Mouse (Mus musculus): ENCODE measurements around the gene Psmb4.
"Not testable (repeated sequence)": the region's sequence is repeated elsewhere in the genome, so short reads cannot be mapped to it uniquely, and the experiment has no call there.

Psmb4 gene

DNA sequence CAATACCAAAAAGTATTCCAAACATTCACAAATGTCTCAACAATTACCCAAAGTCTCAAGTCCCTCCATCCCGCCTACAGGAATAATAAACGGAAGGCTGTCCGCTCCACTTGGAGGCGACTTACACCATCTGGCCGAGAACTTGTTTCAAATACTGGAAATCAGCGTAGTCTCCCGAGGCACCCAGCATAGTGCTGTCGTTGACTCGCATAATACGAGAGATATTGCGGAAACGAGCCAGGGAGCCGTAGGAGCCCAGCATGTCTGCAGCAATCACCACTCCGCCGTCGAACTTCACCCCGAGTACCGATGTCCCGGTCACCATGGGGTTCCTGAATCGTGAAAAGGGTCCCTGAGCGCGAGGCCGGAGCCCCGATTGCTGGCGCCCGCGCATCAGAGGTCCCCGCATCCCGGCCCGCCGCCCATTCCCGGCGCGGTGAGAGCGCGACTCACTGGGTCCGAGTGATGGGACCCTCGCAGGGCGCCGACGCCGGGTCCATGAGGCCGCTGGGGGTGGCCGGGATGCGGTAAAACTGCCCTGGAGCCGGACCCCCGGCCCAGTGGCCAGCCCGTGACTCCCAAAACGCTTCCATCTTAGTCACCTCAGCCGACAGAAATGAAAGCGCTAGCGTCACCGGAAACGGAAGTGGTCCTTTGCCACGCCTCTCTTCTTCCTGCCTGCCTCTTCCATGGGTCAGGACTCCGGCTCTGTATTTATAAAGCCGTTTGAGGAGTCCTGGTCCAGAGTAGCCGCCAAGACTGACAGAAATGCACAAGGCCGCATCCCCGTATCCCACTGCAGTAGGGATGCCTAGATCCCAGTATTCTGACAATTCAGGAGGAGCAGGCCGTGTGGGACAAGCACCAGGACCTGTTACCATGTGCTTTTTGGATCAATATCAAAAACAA, at the start of gene Psmb4:
Gene Psmb4 (minus strand): TSS at position 646 of the 909 bp plus-strand sequence.
- peak; percentile 62 to 74 for DNase-seq

DNA sequence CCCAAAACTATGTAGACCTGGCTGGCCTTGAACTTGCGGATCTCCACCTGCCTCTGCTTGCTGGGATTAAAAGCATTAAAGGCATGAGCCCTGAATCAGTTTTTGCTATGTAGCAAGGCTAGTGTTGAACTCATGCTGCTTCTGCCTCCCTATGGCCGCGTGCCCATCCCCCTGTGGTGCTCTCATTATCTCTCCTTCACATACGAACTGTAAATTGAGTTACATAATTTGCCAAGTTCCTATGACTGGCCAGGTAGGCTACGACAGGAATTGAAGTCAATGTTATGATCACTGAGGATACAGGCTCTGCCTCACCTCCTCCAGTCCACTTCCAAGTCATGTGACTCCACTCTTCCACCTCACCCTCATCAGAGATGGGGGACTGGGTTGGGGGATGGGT, 49.4 kb upstream of the Psmb4 start:
- DNase-seq: not testable (repeated sequence)

DNA sequence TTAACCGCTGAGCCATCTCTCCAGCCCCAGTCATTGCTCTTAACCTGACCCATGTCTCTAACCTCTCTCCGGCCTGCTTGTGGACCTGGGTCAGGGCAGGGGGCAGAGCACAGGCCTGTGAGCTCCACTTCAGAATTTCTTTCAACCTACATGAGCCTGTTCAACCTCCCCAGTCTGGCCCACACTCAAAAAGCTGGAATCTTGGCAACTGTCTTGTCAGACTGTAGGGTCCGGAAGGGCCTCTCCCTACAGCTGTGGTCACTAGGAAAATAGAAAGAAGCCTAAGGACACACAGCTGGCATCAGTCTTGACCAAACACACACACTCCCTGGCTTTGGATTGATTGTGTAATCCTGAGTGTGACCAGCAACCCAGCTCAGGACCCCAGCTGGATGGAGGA, 48.6 kb upstream of the Psmb4 start:
- DNase-seq: not testable (repeated sequence)

DNA sequence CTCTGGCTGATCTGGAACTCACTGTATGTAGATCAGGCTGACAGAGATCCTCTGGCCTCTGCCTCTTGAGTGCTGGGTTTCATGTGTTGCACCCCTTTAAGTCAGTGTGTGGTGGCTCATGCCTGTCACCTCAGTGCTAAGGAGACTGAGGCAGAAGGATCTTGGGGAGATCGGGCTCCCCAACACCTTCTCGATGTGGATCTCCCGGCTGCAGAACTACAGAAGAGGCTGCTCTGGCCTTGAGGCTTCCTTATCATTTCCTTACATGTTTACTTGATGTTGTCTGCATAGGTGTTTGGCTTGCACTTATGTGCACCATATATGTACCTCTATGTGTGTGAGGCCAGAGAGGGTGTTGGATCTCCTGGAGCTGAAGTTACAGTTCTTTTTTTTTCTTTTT, 47.8 kb upstream of the Psmb4 start:
- DNase-seq: not testable (repeated sequence)

DNA sequence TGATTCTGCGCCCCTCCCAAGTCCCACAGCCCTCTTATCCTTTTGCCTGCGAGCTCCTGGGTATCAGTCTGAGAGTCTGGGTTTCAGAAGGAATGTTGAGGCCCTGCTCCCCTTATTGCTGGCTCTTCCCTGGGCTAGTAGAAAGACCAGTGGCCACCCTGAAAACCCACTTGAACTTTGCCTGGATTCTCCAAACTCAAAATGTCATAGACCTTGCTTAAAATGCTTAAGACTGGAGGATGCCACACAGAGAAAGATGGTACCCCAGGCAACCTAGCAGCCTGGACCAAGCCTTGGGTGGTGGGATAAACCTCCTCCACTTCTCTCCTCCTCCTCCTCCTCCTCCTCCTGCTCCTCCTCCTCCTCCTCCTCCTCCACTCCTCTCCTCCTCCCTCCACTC, 46.8 kb upstream of the Psmb4 start:
- not testable (repeated sequence) for DNase-seq

DNA sequence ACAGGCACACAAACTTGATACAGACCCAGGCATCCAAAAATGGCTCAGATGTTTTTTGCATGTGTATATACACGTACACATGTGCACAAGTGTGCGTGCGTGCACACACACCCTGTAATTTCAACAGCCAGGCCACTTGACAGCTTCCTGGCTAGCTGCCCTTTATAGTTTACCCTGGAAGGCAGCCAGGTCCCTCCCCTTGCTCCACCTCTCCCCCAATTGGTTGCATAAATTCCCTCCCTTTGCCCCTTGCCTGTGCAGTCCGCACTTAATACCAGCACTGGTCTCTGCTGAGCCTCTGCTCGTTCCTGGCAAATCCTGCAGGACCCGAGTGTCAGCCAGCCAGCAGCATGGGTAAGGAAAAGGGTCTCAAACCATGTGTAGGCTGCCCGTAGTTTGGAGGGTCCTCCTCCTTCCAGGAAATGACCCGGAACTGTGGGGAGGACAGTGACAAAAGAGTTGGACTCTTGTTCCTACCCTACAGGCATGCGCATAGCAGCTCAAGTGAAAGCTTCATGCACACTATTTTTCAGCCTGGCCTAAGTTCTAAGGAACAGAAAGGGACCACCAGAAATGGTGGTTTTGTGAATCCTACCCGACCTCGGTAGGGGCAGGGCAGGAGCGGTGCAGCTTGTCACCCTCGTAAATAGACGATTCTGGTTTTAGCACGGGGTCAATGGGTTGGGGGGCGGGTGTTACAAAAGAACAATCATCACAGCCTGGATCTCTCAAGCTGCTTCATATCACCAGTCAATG, 46.2 kb upstream of the Psmb4 start, which contains the start of gene Selenbp1:
Gene Selenbp1 (plus strand): TSS at position 248 of the 756 bp plus-strand sequence.
- peak; percentile 48 to 51 for DNase-seq

DNA sequence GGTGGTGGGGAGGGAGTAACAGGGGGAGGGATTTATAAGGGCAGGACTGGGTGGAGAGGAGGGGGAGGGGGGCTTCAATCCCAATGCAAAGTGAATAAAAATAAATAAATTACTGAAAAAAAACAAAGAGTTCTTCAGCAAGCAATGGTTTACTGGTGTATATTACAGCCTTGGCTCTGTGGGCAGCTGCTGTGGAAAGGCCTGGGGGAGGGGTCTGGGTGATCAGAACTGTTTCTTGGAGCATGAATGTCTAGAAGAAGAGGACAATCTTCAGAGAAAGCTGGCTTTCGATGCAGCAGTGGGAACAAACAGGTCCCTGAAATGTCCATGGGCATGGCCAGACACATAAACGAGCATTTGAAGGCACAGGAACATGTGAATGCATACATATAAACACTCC, 45.5 kb upstream of the Psmb4 start:
- DNase-seq: not testable (repeated sequence)

DNA sequence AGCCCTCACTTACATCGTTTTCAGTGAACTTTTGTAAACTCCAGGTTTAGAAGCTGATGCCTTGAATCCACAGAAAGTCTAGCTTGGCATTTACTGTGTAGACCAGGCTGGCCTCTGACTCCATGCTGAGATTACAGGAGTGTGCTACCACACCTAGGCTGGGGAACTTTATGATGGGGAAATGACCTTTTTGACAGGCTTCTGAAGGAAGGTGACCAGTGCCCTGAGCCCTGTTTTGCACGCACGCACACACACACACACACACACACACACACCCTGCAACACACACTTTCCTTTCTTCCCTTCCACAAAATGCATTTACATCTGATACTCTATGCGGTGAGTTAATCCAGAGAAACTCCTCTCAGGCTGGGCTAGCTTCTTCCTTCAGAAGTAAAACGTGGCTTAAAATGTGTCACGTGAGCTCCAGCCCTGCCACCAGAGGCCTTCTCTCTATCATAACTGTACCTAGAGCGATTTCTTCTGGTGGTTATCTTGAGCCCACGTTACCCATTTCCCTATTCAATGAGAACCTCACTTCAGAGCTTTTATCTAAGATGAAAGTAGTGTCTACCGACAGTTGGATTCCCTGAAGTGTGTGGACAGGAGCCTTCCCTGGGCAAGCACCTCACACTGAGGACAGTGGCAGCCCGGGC, 44.8 kb upstream of the Psmb4 start:
- not testable (repeated sequence) for DNase-seq

DNA sequence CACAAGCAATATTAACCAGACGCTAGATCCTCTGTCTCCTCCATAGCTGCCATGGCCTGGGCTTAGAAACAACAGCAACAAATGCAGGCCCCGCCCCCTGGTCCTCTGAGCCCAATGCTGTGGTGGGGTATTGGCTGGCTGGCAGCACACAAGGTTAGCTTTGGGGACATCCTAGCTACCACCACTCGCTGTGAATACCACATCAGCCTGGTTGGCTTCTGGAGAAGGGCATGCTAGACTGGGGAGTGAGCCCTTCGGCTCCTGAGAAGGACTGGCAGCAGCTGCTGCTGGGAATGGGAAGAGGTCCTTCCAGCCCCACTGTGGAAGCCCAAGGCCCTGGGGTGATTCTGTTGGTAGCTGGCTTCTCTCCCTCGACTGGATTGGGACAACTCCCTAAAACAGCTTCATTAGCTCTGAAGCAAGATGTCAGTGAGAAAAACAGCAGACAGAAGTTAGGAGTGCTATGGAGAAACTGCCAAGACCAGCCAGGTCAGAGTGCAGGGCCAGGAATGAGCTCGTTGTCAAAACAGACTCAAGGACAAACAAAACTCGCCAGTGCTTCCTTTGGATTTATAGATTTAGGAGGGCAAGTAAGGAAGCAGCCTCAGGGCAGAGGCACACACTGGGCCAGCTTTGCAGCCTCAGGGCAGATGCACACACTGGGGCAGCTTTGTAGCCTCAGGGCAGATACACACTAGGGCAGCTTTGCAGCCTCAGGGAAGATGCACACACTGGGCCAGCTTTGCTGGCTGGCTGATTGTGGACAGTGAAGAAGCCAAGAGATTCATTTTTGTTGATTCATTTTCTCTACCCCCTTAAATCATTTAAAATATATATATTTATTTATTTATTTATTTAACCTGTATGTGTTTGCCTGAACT, 43.9 kb upstream of the Psmb4 start:
- DNase-seq: not testable (repeated sequence)

DNA sequence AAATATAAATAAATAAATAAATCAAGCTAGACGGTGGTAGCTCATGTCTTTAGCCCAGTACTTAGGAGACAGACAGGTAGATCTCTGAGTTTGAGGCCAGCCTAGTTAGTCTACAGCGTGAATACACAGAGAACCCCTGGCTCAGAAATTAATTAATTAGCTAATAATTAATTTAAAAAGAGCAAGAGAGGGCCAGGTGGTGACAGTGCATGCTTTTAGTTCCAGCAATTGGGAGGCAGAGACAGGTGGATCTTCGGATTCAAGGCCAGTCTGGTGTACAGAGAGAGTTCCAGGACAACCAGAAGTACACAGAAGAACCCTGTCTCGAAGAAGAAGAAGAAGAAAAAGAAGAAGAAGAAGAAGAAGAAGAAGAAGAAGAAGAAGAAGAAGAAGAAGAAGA, 42.2 kb upstream of the Psmb4 start:
- not testable (repeated sequence) for DNase-seq

DNA sequence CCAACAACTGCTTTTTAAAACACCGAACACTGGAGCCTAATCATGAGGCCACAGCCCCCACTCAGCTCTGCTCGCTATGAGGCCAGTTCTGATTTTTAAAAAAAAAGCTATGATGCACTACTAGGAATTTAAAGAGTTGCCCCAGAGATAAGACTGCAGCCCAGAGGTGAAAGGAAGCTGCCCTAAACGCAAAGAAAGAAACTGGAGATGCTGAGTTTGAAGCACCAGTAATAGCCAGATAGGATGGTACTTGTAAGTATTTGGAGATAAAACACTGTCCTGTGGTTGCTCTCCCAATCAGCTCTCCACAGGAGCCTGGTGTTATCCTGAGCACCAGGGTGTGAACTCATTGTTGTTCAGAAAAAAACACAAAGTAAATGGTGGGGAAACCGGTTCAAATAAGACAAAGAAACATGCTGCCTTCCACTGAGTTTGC, 39.6 kb upstream of the Psmb4 start:
- DNase-seq: not testable (repeated sequence)

DNA sequence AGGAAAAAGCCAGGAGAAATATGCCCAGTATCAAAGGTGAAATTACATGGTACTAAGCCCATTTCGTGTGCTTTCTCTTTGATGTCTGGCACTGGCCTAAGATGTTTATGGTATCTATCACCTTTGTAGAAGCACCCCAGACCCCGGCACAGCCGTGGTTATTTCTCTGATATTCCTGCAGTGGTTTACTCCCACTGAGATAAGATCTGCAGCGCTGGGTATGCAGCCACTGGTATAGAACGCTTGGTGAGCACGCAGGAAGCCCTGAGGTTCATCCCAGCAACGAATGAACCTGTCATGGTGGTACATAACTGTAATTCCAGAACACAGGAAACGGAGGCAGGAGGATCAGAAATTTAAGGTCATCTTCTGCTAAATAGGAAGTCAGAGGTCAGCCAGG, 37.9 kb upstream of the Psmb4 start:
- no peak for DNase-seq

DNA sequence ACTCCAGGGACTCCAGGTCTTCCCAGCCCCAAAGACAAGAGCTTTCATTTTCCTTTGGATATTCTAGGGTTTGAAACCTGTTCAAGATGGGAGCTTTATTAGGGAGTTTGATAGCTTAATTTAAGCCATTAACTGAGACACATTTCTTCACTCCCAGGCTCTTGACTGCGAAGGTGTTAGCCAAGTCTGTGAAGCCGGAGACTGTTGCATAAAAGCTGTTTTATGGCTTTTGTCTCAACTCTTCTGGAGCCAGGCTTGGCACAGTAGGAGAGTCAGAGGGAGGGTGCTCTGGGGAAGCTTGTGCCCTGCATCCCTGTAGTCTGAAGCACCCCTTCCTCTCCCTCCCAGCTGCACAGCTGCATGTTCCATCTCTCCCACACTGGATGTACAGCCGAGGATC, 35.6 kb upstream of the Psmb4 start:
- no peak for DNase-seq

DNA sequence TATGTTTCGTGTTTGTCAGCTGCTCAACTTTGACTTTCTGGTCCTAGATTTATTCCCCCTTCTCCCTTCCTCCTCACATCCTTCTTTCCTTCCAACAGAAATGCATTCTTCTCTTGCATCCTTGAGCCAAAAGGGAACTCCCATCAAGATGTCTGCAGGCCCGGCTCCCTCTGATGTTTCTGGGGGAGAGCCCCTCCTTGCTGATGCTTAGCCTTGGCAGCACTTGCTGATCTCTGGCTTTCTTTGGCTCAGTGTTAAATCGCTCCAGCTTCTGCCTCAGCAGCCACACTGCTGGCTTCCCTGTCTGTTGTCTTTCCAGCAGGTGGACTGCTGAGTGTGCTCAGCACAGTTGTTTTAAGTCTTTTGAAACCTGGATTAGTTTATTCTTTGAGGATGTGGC, 34.3 kb upstream of the Psmb4 start:
- no peak for DNase-seq

DNA sequence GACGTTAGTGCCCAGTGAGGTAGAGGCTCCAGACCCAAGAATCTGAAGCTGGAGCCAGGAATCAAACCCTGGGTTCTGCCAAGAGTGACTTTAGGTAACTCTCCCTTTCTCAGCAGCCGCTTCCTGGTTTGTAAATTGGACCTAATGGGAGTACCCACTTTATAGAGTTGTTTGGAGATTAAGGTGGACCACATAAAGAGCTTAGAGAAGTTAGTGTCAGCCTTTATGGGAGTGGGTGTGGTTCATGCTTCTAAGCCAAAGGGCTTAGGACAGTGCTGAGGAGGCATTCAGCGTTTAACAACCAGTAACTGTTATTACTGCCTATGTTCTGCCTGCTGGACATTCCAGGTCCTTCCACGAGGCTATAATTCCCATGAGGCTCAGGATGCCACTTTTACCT, 32.1 kb upstream of the Psmb4 start:
- DNase-seq: no peak

DNA sequence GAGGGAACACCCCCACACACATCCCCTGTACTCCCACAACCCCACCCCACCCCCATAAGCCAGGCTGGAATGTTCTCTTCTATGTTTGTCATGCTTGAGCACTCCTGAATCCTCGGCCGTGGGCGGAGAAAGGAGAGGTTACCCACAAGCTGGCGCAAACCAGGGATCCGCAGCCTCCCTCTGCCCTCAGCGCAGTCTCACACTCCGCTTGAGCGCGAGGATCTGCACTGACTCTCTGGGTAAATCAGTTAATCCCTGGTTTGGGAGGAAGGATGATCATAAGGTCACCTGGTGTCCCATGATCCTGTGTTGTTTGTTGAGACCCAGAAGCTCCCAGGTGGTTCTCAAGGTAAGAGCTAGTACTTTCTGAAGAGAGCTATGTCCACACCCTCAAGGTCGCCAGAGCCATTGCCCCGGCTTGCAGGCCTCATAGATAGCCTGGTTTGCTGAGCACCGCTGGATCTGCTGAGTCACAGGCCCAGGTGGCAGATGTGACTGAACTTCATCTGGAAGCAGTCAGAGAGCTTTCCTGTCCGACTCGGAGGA, 31.1 kb upstream of the Psmb4 start:
- no peak for DNase-seq

DNA sequence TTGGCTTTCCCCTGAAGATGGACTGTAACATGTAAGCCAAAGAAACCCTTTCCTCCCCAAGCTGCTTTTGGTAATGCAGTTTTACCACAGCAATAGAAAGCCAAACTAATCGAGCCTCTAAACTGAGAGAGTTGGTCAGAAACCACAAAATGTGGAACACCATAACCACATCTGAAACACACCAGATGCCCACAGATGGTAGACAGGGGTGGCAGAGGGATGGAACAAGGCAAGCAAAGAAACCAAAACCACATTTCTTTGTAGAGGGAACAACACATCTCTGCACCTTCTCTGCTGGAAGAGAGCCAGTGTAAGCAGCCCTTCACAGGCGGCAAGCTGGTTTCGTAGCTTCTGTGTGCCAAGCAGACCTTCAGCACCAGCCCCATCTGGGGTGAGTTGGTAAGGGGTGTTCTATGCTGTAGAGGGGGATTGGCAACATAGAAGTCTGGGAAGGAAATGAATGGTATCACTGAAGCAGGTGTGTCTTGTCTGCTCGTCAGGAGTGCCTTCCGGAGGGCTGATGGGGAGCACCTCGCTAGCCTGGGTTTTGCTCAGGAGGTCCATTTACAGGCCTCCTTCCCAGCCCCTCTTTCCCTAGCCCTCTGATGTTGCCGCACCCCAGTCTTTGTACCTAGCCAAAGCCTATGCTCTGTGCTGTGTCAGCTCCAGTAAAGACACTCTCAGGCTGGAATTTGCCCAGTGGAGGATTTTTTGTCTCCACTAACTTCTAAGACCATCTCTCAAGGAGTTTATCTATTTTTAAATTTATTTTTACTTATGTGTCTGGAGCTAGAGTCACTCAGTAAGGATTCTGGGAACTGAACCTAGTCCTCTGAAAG, 29.4 kb upstream of the Psmb4 start:
- no peak for DNase-seq

DNA sequence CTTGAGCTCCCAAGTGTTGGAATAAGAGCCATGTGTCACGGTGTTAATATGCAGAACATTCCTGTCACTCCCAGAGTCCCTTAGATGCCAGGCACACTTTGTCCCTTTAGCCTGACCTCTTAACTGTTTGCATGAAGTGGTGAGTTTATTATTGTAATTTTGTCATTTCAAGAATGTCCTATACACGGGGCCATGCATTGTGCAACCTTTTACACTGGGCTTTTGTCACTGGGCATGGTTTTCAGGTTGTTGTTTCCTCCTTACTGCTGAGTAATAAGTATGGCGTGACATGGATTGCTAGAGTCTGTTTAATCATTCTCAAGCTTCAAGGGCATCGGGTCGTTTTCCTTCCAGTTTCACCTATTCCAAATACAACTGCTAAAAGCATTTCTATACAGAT, 27.0 kb upstream of the Psmb4 start:
- no peak for DNase-seq

DNA sequence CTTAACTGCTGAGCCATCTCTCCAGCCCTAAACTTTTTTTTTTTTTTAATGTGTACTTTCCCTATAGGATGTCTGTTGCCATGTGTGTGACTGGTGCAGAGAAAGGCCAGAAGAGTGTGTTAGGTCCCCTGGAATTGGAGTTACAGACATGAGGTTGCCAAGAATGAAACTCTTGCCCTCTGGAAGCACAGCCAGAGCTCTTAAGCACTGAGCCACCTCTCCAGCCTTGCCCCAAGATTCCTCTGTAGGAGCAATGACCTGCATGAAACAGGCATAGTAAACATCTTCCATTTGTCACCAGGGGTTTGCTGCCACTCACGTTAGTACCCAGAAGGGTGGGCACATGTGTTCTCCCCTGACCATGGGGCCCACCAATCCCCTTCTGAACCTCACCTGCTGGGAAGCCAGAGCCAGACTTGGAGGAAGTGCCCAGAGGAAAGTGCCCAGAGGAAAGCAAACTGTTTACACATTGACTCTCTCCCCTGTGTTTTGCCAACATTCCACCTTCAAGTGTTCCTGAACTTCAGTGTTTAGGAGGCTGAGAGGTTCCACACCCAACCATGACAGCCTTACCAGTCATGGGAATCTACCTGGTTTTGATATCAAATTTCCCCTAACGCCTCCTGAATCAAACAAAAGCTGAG, 24.4 kb upstream of the Psmb4 start:
- no peak for DNase-seq

DNA sequence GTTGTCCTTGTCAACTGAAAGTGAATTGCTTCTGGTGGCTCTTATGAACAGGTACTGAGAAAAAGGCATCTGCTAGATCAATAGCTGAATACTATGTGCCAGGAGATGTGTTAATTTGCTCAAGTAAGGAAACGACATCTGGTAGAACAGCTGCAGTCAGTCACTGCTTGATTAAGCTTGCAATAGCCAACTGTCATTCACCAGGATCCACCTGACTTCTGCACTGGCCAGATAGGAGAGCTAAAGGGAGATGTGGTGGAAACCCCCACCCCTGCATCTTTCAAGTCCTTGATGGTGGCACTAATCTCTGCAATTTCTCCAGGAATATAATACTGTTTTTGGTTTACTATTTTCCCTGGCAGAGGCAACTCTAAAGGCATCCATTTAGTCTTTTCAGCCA, 19.7 kb upstream of the Psmb4 start:
- DNase-seq: no peak
